Mouse (Mus musculus): ENCODE measurements around the gene C9. TPM values are rescaled to one million over a fixed set of nuclear protein-coding genes. Genes with fewer than 3 reads are reported as not detected.

Gene C9
- total RNA-seq, 2 experiments from 2014 or later: not detected

- no peak for DNase-seq
These were observed 38.4 kb downstream of the C9 start for GRCm38 (mm10) chr15:6483561-6483960.

GRCm38 (mm10) chr15:6492386-6492785 lies 47.3 kb downstream of the C9 start:
- no peak for DNase-seq

- no peak for DNase-seq
These were observed 53.4 kb downstream of the C9 start for GRCm38 (mm10) chr15:6498396-6499070.

GRCm38 (mm10) chr15:6500787-6501186 lies 55.7 kb downstream of the C9 start:
- DNase-seq: no peak

GRCm38 (mm10) chr15:6517525-6517924 lies 72.4 kb downstream of the C9 start:
- DNase-seq: no peak

- no peak for DNase-seq
These were observed 74.5 kb downstream of the C9 start for GRCm38 (mm10) chr15:6519417-6520255.

GRCm38 (mm10) chr15:6520505-6521155 lies 75.5 kb downstream of the C9 start:
- no peak for DNase-seq

GRCm38 (mm10) chr15:6522653-6523167 lies 77.6 kb downstream of the C9 start, which contains the start of gene Fyb:
Gene Fyb, plus strand, starts transcription at chr15:6522853.
- DNase-seq: no peak

GRCm38 (mm10) chr15:6524801-6525200 lies 79.7 kb downstream of the C9 start:
- DNase-seq: no peak

GRCm38 (mm10) chr15:6525386-6525785 lies 80.3 kb downstream of the C9 start:
- DNase-seq: no peak

GRCm38 (mm10) chr15:6533858-6534343 lies 88.8 kb downstream of the C9 start:
- DNase-seq: no peak

GRCm38 (mm10) chr15:6534592-6534991 lies 89.5 kb downstream of the C9 start:
- DNase-seq: no peak

GRCm38 (mm10) chr15:6539639-6540338 lies 94.7 kb downstream of the C9 start:
- no peak for DNase-seq

Other genes starting within 250 kb of the C9 start
- 10 to 100 TPM; 42.1 to 53.8 TPM for gene Dab2, start 145.5 kb upstream of the C9 start, total RNA-seq (2021)
- 1 to 10 TPM; 3.7 to 4.3 TPM for gene Fyb, start 77.5 kb downstream of the C9 start, total RNA-seq (2021)

Data from gastrocnemius, postnatal 10 days (tissue).